Mouse (Mus musculus): ENCODE measurements around the gene Fam89b.
A peak's percentile ranks its signal among the peaks of the same experiment; 100 is the strongest.

Fam89b gene

GRCm38 (mm10) chr19:5729444-5729815, at the start of gene Fam89b:
Fam89b (minus strand) TSS chr19:5729653.
- DNase-seq = peak; percentile 82

GRCm38 (mm10) chr19:5778312-5778711, 48.9 kb upstream of the Fam89b start:
- no peak for DNase-seq

GRCm38 (mm10) chr19:5777387-5778032, 48.1 kb upstream of the Fam89b start:
- no peak for DNase-seq

GRCm38 (mm10) chr19:5770925-5771860, 41.7 kb upstream of the Fam89b start, which contains the start of gene Scyl1:
Scyl1 (minus strand) TSS chr19:5771419.
- peak; percentile 95 for DNase-seq

GRCm38 (mm10) chr19:5770311-5770710, 40.9 kb upstream of the Fam89b start:
- DNase-seq = peak; percentile 64

- DNase-seq = no peak
These were observed 37.8 kb upstream of the Fam89b start for GRCm38 (mm10) chr19:5767271-5767670.

GRCm38 (mm10) chr19:5763163-5763562, 33.7 kb upstream of the Fam89b start:
- DNase-seq = no peak

- peak; percentile 41 for DNase-seq
These were observed 29.5 kb upstream of the Fam89b start for GRCm38 (mm10) chr19:5758878-5759403.

GRCm38 (mm10) chr19:5756991-5757636, 27.7 kb upstream of the Fam89b start:
- peak; percentile 26 for DNase-seq

GRCm38 (mm10) chr19:5756321-5756985, 27.0 kb upstream of the Fam89b start:
- DNase-seq = peak; percentile 35

GRCm38 (mm10) chr19:5751742-5752141, 22.3 kb upstream of the Fam89b start:
- DNase-seq = no peak

GRCm38 (mm10) chr19:5750951-5751350, 21.5 kb upstream of the Fam89b start:
- no peak for DNase-seq

- DNase-seq = no peak
These were observed 20.0 kb upstream of the Fam89b start for GRCm38 (mm10) chr19:5749476-5749875.

- DNase-seq = no peak
These were observed 17.5 kb upstream of the Fam89b start for GRCm38 (mm10) chr19:5746907-5747363.

- peak; percentile 43 for DNase-seq
These were observed 16.6 kb upstream of the Fam89b start for GRCm38 (mm10) chr19:5745756-5746710.

- DNase-seq = peak; percentile 74
These were observed 14.1 kb upstream of the Fam89b start for GRCm38 (mm10) chr19:5743576-5743975.

- no peak for DNase-seq
These were observed 12.8 kb upstream of the Fam89b start for GRCm38 (mm10) chr19:5742241-5742641.

- DNase-seq = peak; percentile 85
These were observed 12.3 kb upstream of the Fam89b start for GRCm38 (mm10) chr19:5741641-5742240.

- DNase-seq = peak; percentile 83
These were observed 11.2 kb upstream of the Fam89b start, which contains the start of gene Ltbp3 for GRCm38 (mm10) chr19:5740320-5741317. Ltbp3 (plus strand) TSS chr19:5740904.
